Mouse (Mus musculus): ENCODE data around the gene Fli1.

The Fli1 gene

DNA sequence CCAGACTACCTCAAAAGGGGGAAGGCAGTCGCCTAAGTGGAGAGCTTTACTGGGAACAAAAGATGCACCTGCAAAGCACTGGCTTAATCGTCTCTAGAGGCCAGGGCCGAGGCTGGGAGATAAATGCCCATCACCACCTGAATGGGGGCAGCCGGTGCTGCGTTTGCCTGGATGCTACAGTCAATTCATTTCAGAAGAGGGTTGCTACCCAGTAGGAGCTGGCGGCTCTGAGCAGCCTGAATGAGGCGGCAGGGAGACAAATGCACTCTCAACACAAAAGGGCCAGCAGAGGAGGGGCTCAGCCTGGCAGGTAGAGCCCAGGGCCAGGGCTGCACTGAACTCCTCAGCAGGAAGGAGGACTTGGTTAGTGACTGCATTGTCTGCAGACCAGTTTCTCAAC, 92.5 kb downstream of the Fli1 start:
- DNase-seq, result no peak

DNA sequence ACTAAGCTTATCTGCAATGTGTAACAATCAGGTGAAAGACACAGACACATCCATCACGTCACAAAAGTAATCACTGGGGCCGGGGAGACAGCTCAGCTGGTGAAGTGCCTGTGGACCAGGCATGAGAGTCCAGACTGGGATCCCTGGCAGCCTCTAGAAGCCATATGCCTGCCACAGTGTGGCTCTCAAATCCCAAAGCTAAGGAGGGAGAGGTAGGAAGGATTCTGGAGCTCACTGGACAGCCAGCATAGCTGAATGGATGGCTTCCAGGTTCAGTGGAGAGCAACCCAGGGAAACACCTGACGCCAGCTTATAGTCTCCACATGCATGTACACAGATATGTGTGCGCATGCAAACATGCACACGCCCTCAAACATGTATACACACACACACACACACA, 93.9 kb downstream of the Fli1 start:
- no peak for DNase-seq

- no peak for DNase-seq
Observed at GRCm38 (mm10) chr9:32445789-32446188, 96.9 kb downstream of the Fli1 start.

DNA sequence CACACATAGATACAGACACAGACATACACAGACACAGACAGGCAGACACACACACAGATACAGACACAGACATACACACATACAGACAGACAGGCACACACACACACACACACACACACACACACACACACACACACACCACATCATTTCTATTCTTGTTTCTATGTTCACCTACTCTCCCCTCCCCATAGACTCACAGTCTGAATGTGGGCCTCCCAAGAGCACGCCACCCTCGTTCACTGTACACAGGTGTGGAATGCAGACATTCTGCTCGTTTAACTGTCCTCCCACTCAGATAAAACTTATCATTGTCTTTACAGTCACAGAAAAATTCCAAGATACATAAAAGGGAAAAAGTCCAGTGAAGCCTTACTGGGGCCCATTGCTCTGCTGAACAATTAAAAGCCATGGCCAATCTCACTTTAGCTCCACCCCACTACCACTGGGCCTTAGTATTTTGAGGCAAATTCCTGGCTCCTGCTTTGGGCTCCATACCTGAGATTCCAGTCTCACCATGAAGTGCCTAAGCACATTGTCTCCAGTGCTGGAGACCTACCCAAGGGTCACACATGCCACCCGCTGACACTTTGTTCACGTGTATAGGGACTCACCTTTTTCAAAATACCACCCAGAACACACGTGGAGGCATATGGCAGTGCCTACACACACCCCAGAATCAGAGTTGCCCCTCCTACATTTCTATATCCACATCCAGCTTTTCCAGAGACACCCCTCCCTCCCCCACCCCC, 98.0 kb downstream of the Fli1 start:
- no peak for DNase-seq

DNA sequence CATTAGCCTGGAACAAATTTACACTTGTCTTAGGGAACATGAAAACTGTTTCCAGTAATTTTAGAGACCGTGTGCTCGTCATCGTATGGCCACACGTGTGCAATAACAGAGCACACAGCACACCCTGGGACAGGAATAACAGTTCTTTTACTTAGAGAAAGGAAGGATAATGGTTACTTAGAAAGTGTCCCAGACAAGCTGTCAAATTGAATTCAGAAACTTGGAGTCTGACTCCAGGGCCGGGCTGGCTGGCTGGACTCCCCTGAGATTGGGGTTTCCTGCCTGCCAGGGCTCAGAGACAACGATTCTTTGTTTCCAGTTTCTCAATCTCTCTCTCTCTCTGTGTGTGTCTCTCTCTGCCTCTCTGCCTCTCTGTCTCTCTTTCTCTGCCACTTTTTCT, 98.8 kb downstream of the Fli1 start:
- no peak for DNase-seq

- no peak for DNase-seq
Observed at GRCm38 (mm10) chr9:32443115-32443514, 99.5 kb downstream of the Fli1 start.

DNA sequence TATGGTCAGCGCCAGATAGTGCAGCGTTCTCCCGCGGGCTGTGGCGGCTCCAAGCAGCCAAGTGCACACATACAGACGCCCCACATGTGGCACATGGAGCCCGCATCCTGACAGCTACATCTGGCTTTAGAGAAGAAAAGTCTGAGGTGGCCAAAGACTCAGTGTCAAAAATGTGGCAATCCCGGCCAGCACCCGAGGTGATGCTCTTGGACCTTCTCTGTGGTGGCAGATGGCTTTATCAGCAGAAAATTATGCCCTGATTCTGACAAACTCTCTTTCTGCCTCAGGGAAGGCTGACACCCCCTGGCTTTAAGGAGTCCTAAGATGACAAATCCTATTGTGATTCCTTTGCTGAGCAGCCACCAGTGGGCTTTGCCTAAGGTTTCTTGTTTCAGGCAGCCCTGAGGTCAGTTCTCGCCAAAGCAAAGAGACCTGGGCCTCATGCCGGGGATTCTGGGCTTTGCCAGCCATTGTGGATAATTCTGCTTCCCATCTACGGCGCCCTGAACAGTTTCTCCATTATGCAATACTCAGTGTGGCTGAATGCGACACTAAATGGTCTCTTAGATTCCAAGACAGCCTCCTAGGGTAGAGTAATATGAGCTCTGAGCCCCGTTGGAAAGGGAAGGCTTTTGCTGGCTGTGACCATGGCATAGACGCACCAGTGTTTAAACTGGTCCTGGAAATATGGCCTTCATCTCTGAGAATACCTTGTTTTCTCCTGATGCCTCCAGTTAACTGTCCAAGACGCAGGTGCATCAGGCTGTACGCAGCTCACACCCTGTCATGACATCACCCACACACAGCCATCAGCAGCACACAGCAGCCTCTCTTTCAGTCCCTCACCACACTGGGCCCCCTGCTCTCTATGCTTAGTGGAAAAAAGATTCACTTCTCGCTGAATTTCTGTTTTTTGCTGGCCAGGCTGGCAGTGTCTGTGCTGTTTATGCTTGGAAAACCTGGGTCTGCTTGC, 108.1 kb downstream of the Fli1 start:
- DNase-seq, result no peak

GRCm38 (mm10) chr9:32431061-32431460, 111.6 kb downstream of the Fli1 start:
- no peak for DNase-seq

- DNase-seq, result no peak
Observed at GRCm38 (mm10) chr9:32425321-32425720, 117.3 kb downstream of the Fli1 start.

- no peak for DNase-seq
Observed at GRCm38 (mm10) chr9:32420711-32421110, 122.0 kb downstream of the Fli1 start.

GRCm38 (mm10) chr9:32417466-32418116, 125.1 kb downstream of the Fli1 start:
- DNase-seq, result no peak

GRCm38 (mm10) chr9:32415952-32416351, 126.7 kb downstream of the Fli1 start:
- DNase-seq, result no peak

DNA sequence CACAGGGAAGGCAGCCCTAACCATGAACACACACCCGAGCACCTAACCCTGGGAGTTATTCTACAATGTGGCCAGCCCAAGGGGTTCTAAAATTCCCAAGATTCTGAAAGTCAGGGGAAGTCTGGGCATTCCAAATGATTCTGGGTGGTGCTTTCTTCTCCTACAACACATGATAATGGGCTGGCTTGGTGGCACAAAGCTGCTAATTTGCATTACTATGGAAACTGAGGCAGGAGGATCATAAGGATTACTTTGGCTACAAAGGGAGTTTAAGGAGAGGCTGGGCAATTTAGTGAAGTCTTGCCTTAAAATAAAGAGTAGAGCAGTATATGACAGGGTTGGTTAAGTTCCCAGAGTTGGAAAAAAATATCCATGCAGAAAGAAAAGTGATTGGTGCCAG, 127.7 kb downstream of the Fli1 start:
- DNase-seq, result no peak

- DNase-seq, result no peak
Observed at GRCm38 (mm10) chr9:32412836-32413580, 129.7 kb downstream of the Fli1 start.

GRCm38 (mm10) chr9:32411507-32411906, 131.2 kb downstream of the Fli1 start:
- no peak for DNase-seq

- DNase-seq, result no peak
Observed at GRCm38 (mm10) chr9:32410671-32411070, 132.0 kb downstream of the Fli1 start.

DNA sequence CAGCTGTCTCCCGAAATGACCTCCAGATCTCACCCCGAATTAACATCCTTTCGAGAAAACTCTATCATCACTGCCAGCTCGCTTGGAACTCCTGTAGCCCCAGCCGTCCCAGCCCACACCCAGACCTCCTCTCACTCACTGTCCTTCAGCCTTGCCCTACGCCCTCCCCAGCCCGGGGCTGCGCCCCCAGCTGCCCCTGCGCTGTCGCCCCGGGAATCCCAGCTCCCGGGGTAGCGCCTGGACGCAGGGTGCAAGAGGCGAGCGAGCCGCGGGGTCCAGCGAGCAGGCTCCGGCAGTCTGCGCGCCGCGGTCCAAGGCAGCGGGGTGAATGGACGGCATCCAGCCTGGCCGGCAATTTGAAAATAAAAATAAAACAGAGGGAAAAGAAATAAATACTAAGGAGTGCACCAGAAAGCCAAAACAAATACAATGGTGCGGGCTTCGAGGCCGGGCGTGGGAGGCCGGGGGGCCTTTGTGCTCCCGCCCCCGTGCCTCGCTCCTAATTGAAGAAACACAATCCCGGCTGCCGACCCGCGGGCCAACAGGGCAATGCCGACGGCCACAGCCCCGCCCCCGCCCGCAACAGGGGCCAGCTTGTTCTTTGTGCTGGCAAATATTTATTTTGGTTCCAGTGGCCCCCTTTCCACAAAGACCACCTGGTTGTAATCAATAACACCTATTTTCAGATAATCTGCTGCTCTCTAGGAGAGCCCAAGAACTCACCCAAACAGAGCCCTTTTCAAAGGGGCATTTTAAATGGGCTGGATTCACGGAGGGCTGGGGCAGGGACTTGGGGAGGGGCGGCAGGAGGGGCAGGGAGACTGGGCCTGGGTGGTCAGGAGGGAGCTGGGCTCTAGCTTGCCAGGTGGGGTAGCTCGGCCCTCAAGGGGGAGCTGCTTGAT, 133.3 kb downstream of the Fli1 start:
- DNase-seq, result no peak

- no peak for DNase-seq
Observed at GRCm38 (mm10) chr9:32408730-32409059, 134.0 kb downstream of the Fli1 start.

DNA sequence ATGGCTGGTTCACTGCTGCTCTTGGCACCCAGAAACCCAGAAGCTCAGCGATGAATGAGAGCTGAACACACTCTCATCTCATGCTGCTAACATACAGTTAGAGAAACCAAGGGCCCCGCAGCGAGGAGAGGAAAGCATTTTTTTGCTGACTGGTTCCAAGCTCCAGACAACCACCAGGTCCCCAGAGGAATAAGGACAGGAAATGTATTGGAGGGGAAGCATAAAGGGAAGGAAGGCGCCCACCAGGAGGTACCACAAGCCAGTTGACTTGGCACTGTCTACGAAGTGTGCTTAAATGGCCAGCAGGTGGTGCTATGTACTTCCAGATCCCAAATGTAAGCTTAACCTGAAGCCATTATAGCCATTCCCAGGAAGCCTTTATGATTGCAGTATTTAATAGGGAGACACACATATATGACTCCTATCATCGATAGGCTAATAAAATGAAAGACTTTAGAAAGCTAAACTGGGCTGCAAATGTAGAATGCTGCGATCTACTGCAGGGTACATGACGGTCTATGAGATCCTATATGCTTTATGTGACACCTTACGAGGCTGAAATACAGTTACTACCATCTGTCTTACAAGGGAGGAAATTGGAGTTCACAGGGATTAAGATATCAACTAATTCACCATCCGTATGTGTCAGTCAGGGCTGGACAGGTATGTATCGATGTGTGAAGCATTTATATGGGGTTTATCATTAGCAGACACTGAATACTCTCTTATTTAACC, 137.3 kb downstream of the Fli1 start:
- peak; percentile 35 for DNase-seq

GRCm38 (mm10) chr9:32400662-32401161, 141.9 kb downstream of the Fli1 start:
- no peak for DNase-seq

GRCm38 (mm10) chr9:32400212-32400611, 142.4 kb downstream of the Fli1 start:
- no peak for DNase-seq

All from cerebellum, adult 8-10 months (tissue).